Mouse (Mus musculus): ENCODE data around the gene Itpr2. TPM values are rescaled to one million over a fixed set of nuclear protein-coding genes. Genes with fewer than 3 reads are reported as not detected.

Itpr2 gene
- polyA plus RNA-seq, 1 experiment from 2014 or later, result 7.6 TPM

GRCm38 (mm10) chr6:146489841-146490240 lies 12.2 kb downstream of the Itpr2 start:
- H3K4me3 ChIP-seq (ENCODE audit: low read depth, low read length), result no peak overlapping the region
- ATAC-seq (replicated peaks; ENCODE audit: low FRiP score, low TSS enrichment, low read depth) (no peak), DNase-seq (ENCODE audit: low spot score) (no peak)
- H3K4me1 ChIP-seq (replicated peaks; ENCODE audit: control insufficient read depth, insufficient read depth, low read length), result no peaks in the 10 kb centered on the region
- H3K27ac ChIP-seq (ENCODE audit: low read depth), result no peak overlapping the region
- H3K27me3 ChIP-seq (replicated peaks; ENCODE audit: control insufficient read depth, insufficient read depth, low read length), result no peaks in the 10 kb centered on the region
- WGBS, result 83% methylated on average over 6 of the region's 6 CpGs
- no peak overlapping the region for H3K4me2 ChIP-seq (ENCODE audit: low read length)
- no peaks in the 10 kb centered on the region for H3K36me3 ChIP-seq (ENCODE audit: control insufficient read depth, insufficient read depth, low read length)
- no peaks in the 10 kb centered on the region for H3K9me3 ChIP-seq (ENCODE audit: control insufficient read depth, low read length)
- H3K9ac ChIP-seq (ENCODE audit: low read length), result no peak overlapping the region

DNA sequence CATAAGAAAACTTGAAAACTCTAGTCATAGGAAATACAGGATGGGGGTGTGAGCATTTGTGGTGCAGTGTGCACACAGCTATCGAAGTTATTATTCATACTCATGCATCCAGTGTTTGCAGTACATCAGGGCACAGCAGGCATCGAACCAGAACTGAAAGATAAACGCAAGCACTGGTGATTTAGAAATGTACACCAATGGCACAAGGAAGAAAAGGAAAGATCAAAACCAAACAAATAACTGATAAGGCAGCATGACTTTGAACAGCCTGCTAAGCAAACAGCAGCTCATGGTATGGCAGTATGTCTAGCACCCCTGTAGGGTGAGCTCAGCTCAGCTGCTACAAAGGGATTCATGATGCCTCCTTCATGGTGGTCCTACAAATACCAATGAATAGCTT lies 13.3 kb downstream of the Itpr2 start:
- Histone ChIP-seq H3K4me2 (ENCODE audit: low read length) (no peak overlapping the region), H3K4me3 (ENCODE audit: low read depth, low read length) (no peak overlapping the region), H3K27ac (ENCODE audit: low read depth) (no peak overlapping the region), H3K9me3 (ENCODE audit: control insufficient read depth, low read length) (no peaks in the 10 kb centered on the region), H3K9ac (ENCODE audit: low read length) (no peak overlapping the region), H3K36me3 (ENCODE audit: control insufficient read depth, insufficient read depth, low read length) (no peaks in the 10 kb centered on the region), H3K27me3 (replicated peaks; ENCODE audit: control insufficient read depth, insufficient read depth, low read length) (no peaks in the 10 kb centered on the region), H3K4me1 (replicated peaks; ENCODE audit: control insufficient read depth, insufficient read depth, low read length) (no peaks in the 10 kb centered on the region)
- no peak for ATAC-seq (replicated peaks; ENCODE audit: low FRiP score, low TSS enrichment, low read depth)
- no peak for DNase-seq (ENCODE audit: low spot score)
- 53% methylated on average over 3 of the region's 3 CpGs for WGBS

DNA sequence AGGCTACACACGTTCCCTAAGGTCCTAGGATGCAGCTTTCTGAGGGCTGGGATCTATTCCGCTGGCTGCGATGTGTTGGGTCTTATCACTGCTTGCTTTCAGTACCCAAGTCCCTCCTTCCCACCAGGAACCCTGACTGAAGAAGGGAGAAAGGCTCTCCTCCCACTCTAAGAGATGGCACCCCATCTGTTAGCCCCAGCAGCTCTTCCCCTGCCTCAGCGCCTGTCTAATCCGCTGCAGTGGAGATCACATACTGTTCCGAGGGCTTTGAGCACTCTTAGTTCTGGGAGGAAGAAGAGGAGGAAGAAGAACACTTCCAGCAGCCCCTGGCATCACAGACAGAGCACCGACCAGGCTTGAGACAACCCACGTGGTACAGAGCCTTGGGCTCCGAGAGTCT lies 14.9 kb downstream of the Itpr2 start:
- Histone ChIP-seq H3K4me2 (ENCODE audit: low read length) (no peak overlapping the region), H3K4me3 (ENCODE audit: low read depth, low read length) (no peak overlapping the region), H3K4me1 (replicated peaks; ENCODE audit: control insufficient read depth, insufficient read depth, low read length) (no peaks in the 10 kb centered on the region), H3K27me3 (replicated peaks; ENCODE audit: control insufficient read depth, insufficient read depth, low read length) (no peaks in the 10 kb centered on the region), H3K9ac (ENCODE audit: low read length) (no peak overlapping the region), H3K9me3 (ENCODE audit: control insufficient read depth, low read length) (no peaks in the 10 kb centered on the region), H3K36me3 (ENCODE audit: control insufficient read depth, insufficient read depth, low read length) (no peaks in the 10 kb centered on the region), H3K27ac (ENCODE audit: low read depth) (no peak overlapping the region)
- DNase-seq (ENCODE audit: low spot score) (no peak), ATAC-seq (replicated peaks; ENCODE audit: low FRiP score, low TSS enrichment, low read depth) (no peak)
- 80% methylated on average over 9 of the region's 9 CpGs for WGBS

GRCm38 (mm10) chr6:146486073-146486472 lies 15.9 kb downstream of the Itpr2 start:
- ATAC-seq (replicated peaks; ENCODE audit: low FRiP score, low TSS enrichment, low read depth) (no peak), DNase-seq (ENCODE audit: low spot score) (no peak)
- Histone ChIP-seq H3K9ac (ENCODE audit: low read length) (no peak overlapping the region), H3K27me3 (replicated peaks; ENCODE audit: control insufficient read depth, insufficient read depth, low read length) (no peaks in the 10 kb centered on the region), H3K36me3 (ENCODE audit: control insufficient read depth, insufficient read depth, low read length) (no peaks in the 10 kb centered on the region), H3K4me1 (replicated peaks; ENCODE audit: control insufficient read depth, insufficient read depth, low read length) (peaks cover 9% of the 10 kb centered on the region; the same call in 1 of the 2 replicates), H3K4me2 (ENCODE audit: low read length) (no peak overlapping the region), H3K4me3 (ENCODE audit: low read depth, low read length) (no peak overlapping the region), H3K9me3 (ENCODE audit: control insufficient read depth, low read length) (no peaks in the 10 kb centered on the region), H3K27ac (ENCODE audit: low read depth) (no peak overlapping the region)
- WGBS, result 49% methylated on average over 4 of the region's 4 CpGs

DNA sequence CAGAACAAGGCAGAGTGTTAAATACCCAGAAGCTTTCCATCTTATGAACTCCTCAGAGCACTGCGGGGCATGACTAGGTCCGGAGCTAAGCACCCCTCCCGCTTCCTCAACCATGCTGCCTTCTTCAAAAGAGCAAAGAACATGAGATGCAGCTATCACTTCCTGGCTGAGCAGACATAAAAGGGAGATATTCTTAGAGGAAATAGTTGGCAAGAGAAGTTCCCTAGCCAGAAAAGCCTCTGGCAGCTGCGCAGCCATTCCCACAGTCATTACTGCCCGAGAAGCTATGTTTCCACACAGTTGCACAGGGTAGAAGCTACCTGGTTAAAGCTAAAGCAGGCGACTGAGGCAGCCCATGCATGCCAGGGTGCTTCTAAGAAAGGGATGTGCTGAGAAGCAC lies 20.6 kb downstream of the Itpr2 start:
- WGBS, result 76% methylated on average over 6 of the region's 6 CpGs
- DNase-seq (ENCODE audit: low spot score), result no peak
- Histone ChIP-seq H3K9ac (ENCODE audit: low read length) (no peak overlapping the region), H3K27me3 (replicated peaks; ENCODE audit: control insufficient read depth, insufficient read depth, low read length) (no peaks in the 10 kb centered on the region), H3K4me3 (ENCODE audit: low read depth, low read length) (no peak overlapping the region), H3K9me3 (ENCODE audit: control insufficient read depth, low read length) (no peaks in the 10 kb centered on the region), H3K4me2 (ENCODE audit: low read length) (no peak overlapping the region), H3K36me3 (ENCODE audit: control insufficient read depth, insufficient read depth, low read length) (no peaks in the 10 kb centered on the region), H3K27ac (ENCODE audit: low read depth) (no peak overlapping the region), H3K4me1 (replicated peaks; ENCODE audit: control insufficient read depth, insufficient read depth, low read length) (peaks cover 9% of the 10 kb centered on the region; the same call in 1 of the 2 replicates)
- ATAC-seq (replicated peaks; ENCODE audit: low FRiP score, low TSS enrichment, low read depth), result no peak

DNA sequence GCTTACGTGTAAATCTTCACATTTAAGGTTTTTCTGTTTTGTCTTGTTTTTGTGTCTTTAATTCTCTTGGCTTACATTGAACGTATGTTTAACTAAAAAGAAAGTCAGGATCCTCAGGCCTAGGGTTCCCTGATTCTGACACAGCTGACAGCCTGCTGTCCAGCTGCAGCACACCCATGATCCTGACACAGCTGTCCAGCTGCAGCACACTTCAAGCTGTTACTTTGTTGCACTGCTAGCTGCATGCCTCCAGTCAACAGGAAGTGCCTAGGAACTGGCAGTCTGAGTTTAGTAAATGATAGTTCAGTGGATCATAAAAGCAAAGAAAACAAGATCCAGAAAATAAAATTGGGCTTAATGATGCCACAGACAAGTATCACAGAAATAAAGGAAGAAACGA lies 21.1 kb downstream of the Itpr2 start:
- ATAC-seq (replicated peaks; ENCODE audit: low FRiP score, low TSS enrichment, low read depth), result no peak
- H3K27ac ChIP-seq (ENCODE audit: low read depth), result no peak overlapping the region
- H3K36me3 ChIP-seq (ENCODE audit: control insufficient read depth, insufficient read depth, low read length), result no peaks in the 10 kb centered on the region
- no peak overlapping the region for H3K4me3 ChIP-seq (ENCODE audit: low read depth, low read length)
- DNase-seq (ENCODE audit: low spot score), result no peak
- no peak overlapping the region for H3K9ac ChIP-seq (ENCODE audit: low read length)
- no peaks in the 10 kb centered on the region for H3K27me3 ChIP-seq (replicated peaks; ENCODE audit: control insufficient read depth, insufficient read depth, low read length)
- peaks cover 9% of the 10 kb centered on the region; the same call in 1 of the 2 replicates for H3K4me1 ChIP-seq (replicated peaks; ENCODE audit: control insufficient read depth, insufficient read depth, low read length)
- 68% methylated on average over 3 of the region's 3 CpGs for WGBS
- no peaks in the 10 kb centered on the region for H3K9me3 ChIP-seq (ENCODE audit: control insufficient read depth, low read length)
- H3K4me2 ChIP-seq (ENCODE audit: low read length), result no peak overlapping the region

DNA sequence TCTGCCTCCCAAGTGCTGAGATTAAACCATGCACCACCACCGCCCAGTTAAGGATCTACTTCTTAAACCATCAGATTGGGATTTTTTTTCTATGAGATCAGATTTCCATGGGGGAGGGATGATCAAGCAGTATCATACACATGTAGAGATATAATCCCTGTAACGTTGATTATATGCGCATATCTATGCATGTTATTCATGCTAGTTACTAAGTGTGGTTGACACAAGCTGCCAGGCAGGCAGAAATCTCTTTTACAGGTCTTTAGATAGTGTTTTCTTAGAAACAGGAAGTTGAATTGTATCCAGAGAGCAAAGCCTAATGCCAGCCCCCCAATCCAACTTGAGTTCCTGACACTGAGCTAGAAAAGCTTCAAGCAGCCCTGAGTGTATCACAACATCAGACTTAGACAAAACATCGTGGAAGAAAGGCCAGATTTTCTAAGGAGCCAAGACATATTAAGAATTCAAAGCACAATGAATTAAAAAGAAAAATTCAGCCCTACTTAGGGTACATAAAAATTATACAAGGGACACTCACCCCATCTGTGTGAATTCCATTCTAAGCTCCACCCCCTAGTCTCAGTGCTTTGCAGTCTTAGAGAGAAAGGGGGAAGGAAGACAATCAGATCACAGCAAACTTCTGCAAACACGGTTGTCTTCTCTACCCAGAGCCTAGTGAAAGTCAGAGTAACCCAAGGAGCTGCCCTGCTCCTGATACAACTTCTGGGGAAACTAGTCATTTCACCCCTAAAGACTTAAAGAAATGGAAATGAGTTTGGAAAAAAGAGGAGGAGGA lies 22.9 kb downstream of the Itpr2 start:
- H3K4me2 ChIP-seq (ENCODE audit: low read length), result no peak overlapping the region
- WGBS, result 82% methylated on average over 5 of the region's 5 CpGs
- no peak overlapping the region for H3K9ac ChIP-seq (ENCODE audit: low read length)
- no peak overlapping the region for H3K4me3 ChIP-seq (ENCODE audit: low read depth, low read length)
- no peak overlapping the region for H3K27ac ChIP-seq (ENCODE audit: low read depth)
- peaks cover 9% of the 10 kb centered on the region; the same call in 1 of the 2 replicates for H3K4me1 ChIP-seq (replicated peaks; ENCODE audit: control insufficient read depth, insufficient read depth, low read length)
- H3K9me3 ChIP-seq (ENCODE audit: control insufficient read depth, low read length), result no peaks in the 10 kb centered on the region
- H3K36me3 ChIP-seq (ENCODE audit: control insufficient read depth, insufficient read depth, low read length), result no peaks in the 10 kb centered on the region
- DNase-seq (ENCODE audit: low spot score) (no peak), ATAC-seq (replicated peaks; ENCODE audit: low FRiP score, low TSS enrichment, low read depth) (no peak)
- H3K27me3 ChIP-seq (replicated peaks; ENCODE audit: control insufficient read depth, insufficient read depth, low read length), result no peaks in the 10 kb centered on the region

DNA sequence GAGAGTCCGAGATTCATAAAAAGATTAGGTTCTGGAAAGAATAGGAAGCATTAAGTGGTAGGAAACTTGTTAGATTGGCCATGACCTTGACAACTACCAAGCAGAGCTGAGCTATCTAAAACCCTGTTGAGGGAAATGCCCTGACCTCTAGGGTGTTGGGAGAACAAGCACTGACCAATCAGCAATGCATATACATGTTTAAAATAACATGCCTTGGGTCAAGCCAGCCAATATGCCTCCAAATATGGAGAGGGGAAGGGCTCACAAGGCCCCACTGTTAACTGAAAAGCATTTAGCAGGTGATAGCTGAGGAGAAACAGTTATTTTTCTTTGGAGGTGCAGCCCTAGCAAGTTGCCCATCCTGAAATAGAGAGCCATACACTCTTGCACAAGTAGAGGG lies 25.2 kb downstream of the Itpr2 start:
- Histone ChIP-seq H3K27ac (ENCODE audit: low read depth) (no peak overlapping the region), H3K36me3 (ENCODE audit: control insufficient read depth, insufficient read depth, low read length) (no peaks in the 10 kb centered on the region), H3K4me3 (ENCODE audit: low read depth, low read length) (no peak overlapping the region), H3K9ac (ENCODE audit: low read length) (no peak overlapping the region), H3K27me3 (replicated peaks; ENCODE audit: control insufficient read depth, insufficient read depth, low read length) (no peaks in the 10 kb centered on the region), H3K4me1 (replicated peaks; ENCODE audit: control insufficient read depth, insufficient read depth, low read length) (peaks cover 7% of the 10 kb centered on the region; the same call in 1 of the 2 replicates), H3K9me3 (ENCODE audit: control insufficient read depth, low read length) (no peaks in the 10 kb centered on the region), H3K4me2 (ENCODE audit: low read length) (no peak overlapping the region)
- no peak for DNase-seq (ENCODE audit: low spot score)
- ATAC-seq (replicated peaks; ENCODE audit: low FRiP score, low TSS enrichment, low read depth), result no peak
- 42% methylated on average over 1 of the region's 1 CpGs for WGBS

DNA sequence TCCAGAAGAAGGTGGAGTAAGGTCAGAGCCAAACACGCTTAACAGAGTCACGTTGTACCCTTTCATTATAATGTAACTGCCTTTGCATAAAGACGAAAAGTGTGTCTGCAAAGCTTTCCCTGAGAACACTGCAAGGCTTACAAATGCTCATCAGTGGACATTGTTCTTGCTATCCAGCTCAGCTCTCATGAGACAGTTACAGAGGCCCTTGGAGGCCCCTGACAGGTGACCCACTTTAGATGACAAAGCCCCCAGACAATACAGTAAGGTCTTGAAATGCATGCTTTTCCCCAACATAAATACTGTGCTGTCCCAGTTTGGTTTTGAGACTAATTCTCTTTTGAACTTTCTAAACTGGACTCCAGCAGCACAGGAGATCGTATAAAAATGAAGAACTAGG lies 27.9 kb downstream of the Itpr2 start:
- H3K27me3 ChIP-seq (replicated peaks; ENCODE audit: control insufficient read depth, insufficient read depth, low read length), result no peaks in the 10 kb centered on the region
- H3K4me3 ChIP-seq (ENCODE audit: low read depth, low read length), result no peak overlapping the region
- H3K4me1 ChIP-seq (replicated peaks; ENCODE audit: control insufficient read depth, insufficient read depth, low read length), result no peaks in the 10 kb centered on the region
- no peak overlapping the region for H3K27ac ChIP-seq (ENCODE audit: low read depth)
- no peaks in the 10 kb centered on the region for H3K9me3 ChIP-seq (ENCODE audit: control insufficient read depth, low read length)
- H3K36me3 ChIP-seq (ENCODE audit: control insufficient read depth, insufficient read depth, low read length), result no peaks in the 10 kb centered on the region
- no peak for ATAC-seq (replicated peaks; ENCODE audit: low FRiP score, low TSS enrichment, low read depth)
- no peak overlapping the region for H3K4me2 ChIP-seq (ENCODE audit: low read length)
- no peak overlapping the region for H3K9ac ChIP-seq (ENCODE audit: low read length)
- 89% methylated on average over 4 of the region's 4 CpGs for WGBS
- DNase-seq (ENCODE audit: low spot score), result no peak

All from intestine, embryonic 14.5 days (tissue).